Mouse (Mus musculus): ENCODE measurements at regions not wholly inside any gene's neighbourhood (a gene's known extent, or its start where the extent isn't known, plus 50 kb on each side); places are given as distances from the start of the nearest gene placed in this dataset.
A peak's percentile ranks its signal among the peaks of the same experiment; 100 is the strongest.
"Not testable (repeated sequence)": the region's sequence is repeated elsewhere in the genome, so short reads cannot be mapped to it uniquely, and the experiment has no call there.

DNA sequence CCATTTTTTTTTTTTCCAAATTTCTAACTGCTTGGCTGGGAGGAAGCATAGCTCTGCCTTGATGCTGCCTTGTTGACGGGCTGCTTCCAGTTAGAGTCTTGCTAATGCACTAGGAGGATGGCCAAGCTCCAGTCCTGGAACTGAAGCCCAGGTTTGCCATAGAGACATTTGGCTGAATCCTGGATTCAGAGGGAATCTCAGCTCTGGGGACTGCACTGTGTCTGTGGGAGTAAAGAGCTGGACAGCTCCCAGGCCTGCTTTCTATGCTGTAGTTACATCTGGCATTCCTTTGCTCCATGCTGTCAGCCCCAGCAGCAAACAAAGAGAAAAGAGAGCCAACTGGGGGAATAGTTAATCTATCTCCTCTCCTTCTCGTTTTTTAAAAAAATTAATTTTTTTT lies 392.5 kb upstream of the Stxbp6 start:
- H3K4me2 ChIP-seq (replicated peaks): no peak overlapping the region
- ATAC-seq (ENCODE audit: low FRiP score): no peak
- H3K4me3 ChIP-seq: no peak overlapping the region
- H3K27ac ChIP-seq: peak overlapping the region; percentile 62; the same call in 1 of the 2 replicates
- no peaks in the 10 kb centered on the region for H3K9me3 ChIP-seq (replicated peaks)
- no peaks in the 10 kb centered on the region for H3K36me3 ChIP-seq
- H3K4me1 ChIP-seq: 0 out of 2 replicates have a peak, but pooled peaks cover 2% of the 10 kb centered on the region
- H3K9ac ChIP-seq: no peak overlapping the region
- 48% methylated on average over 2 of the region's 2 CpGs for WGBS
- no peaks in the 10 kb centered on the region for H3K27me3 ChIP-seq

GRCm38 (mm10) chr12:45466066-45466465 lies 391.6 kb upstream of the Stxbp6 start:
- peak overlapping the region; percentile 48; the same call in 1 of the 2 replicates for H3K27ac ChIP-seq
- no peak overlapping the region for H3K4me3 ChIP-seq
- ATAC-seq (ENCODE audit: low FRiP score): peak; percentile 92
- H3K27me3 ChIP-seq: no peaks in the 10 kb centered on the region
- H3K36me3 ChIP-seq: no peaks in the 10 kb centered on the region
- H3K9me3 ChIP-seq (replicated peaks): no peaks in the 10 kb centered on the region
- H3K4me1 ChIP-seq: 0 out of 2 replicates have a peak, but pooled peaks cover 2% of the 10 kb centered on the region
- no peak overlapping the region for H3K4me2 ChIP-seq (replicated peaks)
- WGBS: 56% methylated on average over 3 of the region's 3 CpGs
- no peak overlapping the region for H3K9ac ChIP-seq

GRCm38 (mm10) chr12:45464952-45465351 lies 390.4 kb upstream of the Stxbp6 start:
- H3K4me3 ChIP-seq: no peak overlapping the region
- H3K4me1 ChIP-seq: 0 out of 2 replicates have a peak, but pooled peaks cover 2% of the 10 kb centered on the region
- no peaks in the 10 kb centered on the region for H3K27me3 ChIP-seq
- ATAC-seq (ENCODE audit: low FRiP score): no peak
- WGBS: 76% methylated on average over 2 of the region's 2 CpGs
- no peak overlapping the region for H3K9ac ChIP-seq
- no peak overlapping the region for H3K4me2 ChIP-seq (replicated peaks)
- no peaks in the 10 kb centered on the region for H3K9me3 ChIP-seq (replicated peaks)
- H3K27ac ChIP-seq: no peak overlapping the region
- H3K36me3 ChIP-seq: no peaks in the 10 kb centered on the region

- H3K4me1 ChIP-seq; ATAC-seq (ENCODE audit: low FRiP score); H3K27ac ChIP-seq; H3K27me3 ChIP-seq; H3K4me3 ChIP-seq; H3K36me3 ChIP-seq; H3K9me3 ChIP-seq (replicated peaks); H3K4me2 ChIP-seq (replicated peaks); H3K9ac ChIP-seq: not testable (repeated sequence)
- WGBS: 83% methylated on average over 8 of the region's 8 CpGs
These were observed 384.2 kb upstream of the Stxbp6 start for GRCm38 (mm10) chr12:45458746-45459145.

DNA sequence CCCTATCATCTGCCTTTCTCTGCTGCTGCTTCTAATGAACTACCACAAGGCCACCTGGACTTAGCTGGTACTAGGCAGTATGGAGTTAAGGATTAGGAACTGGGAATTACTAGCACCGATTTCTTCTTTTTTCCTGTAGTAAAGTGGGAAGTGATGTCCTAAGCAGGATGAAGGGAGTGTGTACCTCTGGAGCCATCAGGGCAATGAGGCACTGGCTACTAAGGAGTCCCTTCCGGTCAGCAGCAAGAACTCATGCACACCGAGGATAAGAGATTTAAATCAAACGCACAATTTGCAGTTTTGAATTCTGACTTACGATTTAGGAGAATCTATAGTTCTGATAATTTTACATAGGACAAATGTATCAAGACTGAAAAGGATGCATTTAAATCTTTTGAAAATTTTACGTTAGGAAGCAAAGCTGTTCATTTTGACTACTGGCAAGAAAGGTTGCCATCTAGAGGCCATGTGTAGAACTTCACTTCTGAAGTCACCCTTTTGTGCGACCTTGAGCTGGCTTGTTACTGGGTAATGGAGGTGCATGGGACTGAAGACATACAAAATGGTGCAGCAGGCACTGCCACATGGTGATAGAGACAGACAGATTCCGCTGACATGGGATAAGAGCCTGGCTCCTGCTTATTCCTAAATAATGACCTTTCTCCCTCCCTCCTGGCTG lies 369.1 kb upstream of the Stxbp6 start:
- Histone ChIP-seq H3K27ac (no peak overlapping the region), H3K9ac (no peak overlapping the region), H3K4me1 (no peaks in the 10 kb centered on the region), H3K27me3 (no peaks in the 10 kb centered on the region), H3K9me3 (replicated peaks) (no peaks in the 10 kb centered on the region), H3K4me2 (replicated peaks) (no peak overlapping the region), H3K4me3 (no peak overlapping the region), H3K36me3 (no peaks in the 10 kb centered on the region)
- 63% methylated on average over 8 of the region's 8 CpGs for WGBS
- ATAC-seq (ENCODE audit: low FRiP score): peak; percentile 73

DNA sequence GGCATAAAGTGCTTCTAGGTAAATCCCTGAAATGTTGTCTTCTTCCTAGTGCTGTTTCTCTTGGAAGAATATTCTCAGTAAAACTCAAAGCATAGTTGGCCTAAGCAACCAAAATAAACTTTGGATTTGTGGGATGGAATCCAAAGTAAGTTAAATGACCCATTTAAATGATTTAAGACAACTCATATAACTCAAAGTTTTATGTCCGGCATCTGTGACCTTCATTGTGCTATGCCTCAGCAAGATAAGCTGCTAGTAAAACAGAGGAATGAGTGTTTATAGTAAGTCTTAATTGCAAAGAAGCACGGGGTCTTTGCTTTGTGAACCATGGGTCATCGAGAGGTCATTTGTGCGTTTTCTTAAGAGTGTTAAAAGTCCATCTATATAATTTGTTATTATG lies 368.0 kb upstream of the Stxbp6 start:
- no peak for ATAC-seq (ENCODE audit: low FRiP score)
- H3K4me1 ChIP-seq: no peaks in the 10 kb centered on the region
- no peak overlapping the region for H3K4me3 ChIP-seq
- no peak overlapping the region for H3K4me2 ChIP-seq (replicated peaks)
- no peaks in the 10 kb centered on the region for H3K27me3 ChIP-seq
- no peaks in the 10 kb centered on the region for H3K36me3 ChIP-seq
- 61% methylated on average over 4 of the region's 4 CpGs for WGBS
- no peak overlapping the region for H3K9ac ChIP-seq
- H3K27ac ChIP-seq: no peak overlapping the region
- H3K9me3 ChIP-seq (replicated peaks): no peaks in the 10 kb centered on the region

DNA sequence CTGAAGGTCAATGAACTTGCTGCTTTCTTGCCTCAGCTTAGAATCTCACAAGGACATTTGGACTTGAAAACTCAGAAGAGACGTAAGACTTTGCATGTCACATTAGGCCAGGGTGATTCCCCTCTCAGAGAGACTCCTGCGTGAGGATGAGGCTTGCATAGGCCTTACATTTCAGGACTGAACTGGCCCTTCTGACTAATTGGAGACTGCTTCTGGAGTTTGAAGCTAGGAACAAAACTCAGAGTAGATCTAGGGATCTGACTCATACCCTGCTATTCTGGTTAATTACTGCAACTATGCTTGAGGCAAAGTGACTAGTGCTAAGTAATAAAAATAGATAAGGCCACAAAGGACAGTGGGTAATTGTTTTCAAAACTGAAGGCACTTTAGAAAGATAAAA lies 365.2 kb upstream of the Stxbp6 start:
- Histone ChIP-seq H3K36me3 (no peaks in the 10 kb centered on the region), H3K9me3 (replicated peaks) (no peaks in the 10 kb centered on the region), H3K4me3 (no peak overlapping the region), H3K9ac (no peak overlapping the region), H3K4me2 (replicated peaks) (no peak overlapping the region), H3K27me3 (no peaks in the 10 kb centered on the region), H3K27ac (no peak overlapping the region), H3K4me1 (no peaks in the 10 kb centered on the region)
- 90% methylated on average over 2 of the region's 2 CpGs for WGBS
- no peak for ATAC-seq (ENCODE audit: low FRiP score)

- Histone ChIP-seq H3K4me3 (no peak overlapping the region), H3K27me3 (no peaks in the 10 kb centered on the region), H3K36me3 (no peaks in the 10 kb centered on the region), H3K4me2 (replicated peaks) (no peak overlapping the region), H3K9ac (no peak overlapping the region), H3K27ac (no peak overlapping the region), H3K4me1 (no peaks in the 10 kb centered on the region), H3K9me3 (replicated peaks) (no peaks in the 10 kb centered on the region)
- no peak for ATAC-seq (ENCODE audit: low FRiP score)
These were observed 362.8 kb upstream of the Stxbp6 start for GRCm38 (mm10) chr12:45437271-45437670.

GRCm38 (mm10) chr12:45399436-45399835 lies 324.9 kb upstream of the Stxbp6 start:
- Histone ChIP-seq H3K9ac (no peak overlapping the region), H3K9me3 (replicated peaks) (no peaks in the 10 kb centered on the region), H3K27me3 (no peaks in the 10 kb centered on the region), H3K4me2 (replicated peaks) (no peak overlapping the region), H3K4me1 (no peaks in the 10 kb centered on the region), H3K36me3 (no peaks in the 10 kb centered on the region), H3K27ac (no peak overlapping the region), H3K4me3 (no peak overlapping the region)
- WGBS: 74% methylated on average over 2 of the region's 2 CpGs
- no peak for ATAC-seq (ENCODE audit: low FRiP score)

DNA sequence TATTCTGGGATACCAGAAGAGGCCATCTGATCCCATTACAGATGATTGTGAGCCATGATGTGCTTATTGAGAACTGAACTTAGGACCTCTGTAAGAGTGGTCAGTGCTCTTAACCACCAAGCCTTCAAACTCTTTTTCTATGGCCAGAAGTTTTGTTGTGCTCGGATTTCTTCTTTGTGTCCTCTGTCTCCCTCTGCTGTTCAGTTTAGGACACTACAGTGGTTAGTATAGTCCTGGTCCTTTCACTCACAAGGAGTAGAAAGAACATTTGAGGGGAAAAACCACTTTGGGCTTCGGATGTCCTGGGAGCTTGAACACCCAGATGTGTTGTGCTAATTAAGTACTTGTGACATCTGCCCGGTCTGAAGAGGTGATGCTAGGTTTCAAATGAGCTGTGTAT lies 310.4 kb upstream of the Stxbp6 start:
- no peak for ATAC-seq (ENCODE audit: low FRiP score)
- WGBS: 61% methylated on average over 3 of the region's 3 CpGs
- H3K9me3 ChIP-seq (replicated peaks): no peaks in the 10 kb centered on the region
- H3K4me3 ChIP-seq: no peak overlapping the region
- H3K27me3 ChIP-seq: no peaks in the 10 kb centered on the region
- H3K36me3 ChIP-seq: no peaks in the 10 kb centered on the region
- H3K27ac ChIP-seq: no peak overlapping the region
- H3K4me1 ChIP-seq: no peaks in the 10 kb centered on the region
- H3K9ac ChIP-seq: no peak overlapping the region
- no peak overlapping the region for H3K4me2 ChIP-seq (replicated peaks)
